Mouse (Mus musculus) layer of hippocampus, adult 6 months (tissue): Measurements from ENCODE around the gene Dnah1. TPM values are rescaled to one million over a fixed set of nuclear protein-coding genes. Genes with fewer than 3 reads are reported as not detected.

Source experiments
- long read RNA-seq, 2 experiments: library from polyadenylated mRNA; unstranded; transcript quantifications; one replicate each; pipeline ENCODE4 v2.0.0; 2019 to 2020
- polyA plus RNA-seq: library from polyadenylated mRNA; unstranded; fragments of <200 nt; fragmentation: Nextera tagmentation; gene quantifications from 2 replicates; pipeline ENCODE4 v1.2.3, GENCODE M21; 2021

The Dnah1 gene
- 3.5 and 4.3 TPM in 2 replicates for polyA plus RNA-seq
- long read RNA-seq, experiment 1, partial matches to known transcripts, result 3 of 5 reads
- long read RNA-seq, experiment 1, other reads (novel, unspliced or antisense), result 2 of 5 reads
- long read RNA-seq, experiment 2, partial matches to known transcripts, result 4 of 7 reads
- long read RNA-seq, experiment 2, other reads (novel, unspliced or antisense), result 3 of 7 reads

DNA sequence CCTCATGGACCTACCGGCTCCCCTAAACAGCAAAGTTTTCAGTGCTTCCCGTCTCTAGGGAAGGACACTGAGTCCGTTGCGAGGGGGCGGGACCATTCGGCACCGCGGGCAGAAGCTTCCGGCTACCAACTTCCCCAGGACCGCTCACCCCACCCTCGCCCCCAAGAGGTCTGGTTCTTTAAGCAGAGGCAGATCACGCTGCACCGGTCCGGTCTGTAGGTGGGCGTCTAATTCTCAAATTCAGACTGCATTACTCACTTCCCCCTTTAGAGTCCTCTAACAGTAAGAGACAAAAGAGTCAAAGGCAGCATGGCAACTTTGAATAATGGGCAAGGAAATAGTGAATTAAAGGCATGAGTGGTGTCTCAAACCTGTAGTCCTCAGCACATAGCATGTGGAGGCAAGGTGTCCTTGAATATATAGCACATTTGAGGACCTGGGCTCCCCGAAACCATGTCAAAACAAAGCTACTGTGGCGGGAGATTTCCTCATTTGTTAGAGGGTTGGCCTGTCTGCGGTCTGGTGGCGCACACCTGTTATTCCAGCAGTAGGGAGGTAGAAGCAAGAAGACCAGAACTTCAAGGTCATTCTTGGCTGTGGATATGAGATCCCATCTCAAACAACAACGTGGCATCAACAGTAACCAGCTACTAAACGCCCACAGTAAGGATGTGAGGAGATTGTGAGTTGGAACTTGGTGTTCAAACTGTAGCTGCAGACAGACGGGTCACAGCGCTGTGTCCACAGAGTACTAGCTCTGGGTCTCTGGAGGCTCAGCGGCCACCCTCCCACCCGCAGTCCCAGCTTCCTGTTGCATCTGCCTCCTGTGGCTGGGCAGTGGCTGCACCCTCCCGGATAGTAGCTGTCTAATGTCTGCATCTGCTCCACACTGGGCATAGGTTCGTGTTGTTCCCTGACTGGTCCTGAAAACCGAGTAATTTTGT, at the start of gene Dnah1:
TSS of gene Dnah1 (minus strand) at position 48 of the 944 bp plus-strand sequence.

GRCm38 (mm10) chr14:31336369-31337155, 12.9 kb upstream of the Dnah1 start, which contains the start of gene Capn7:
Gene Capn7, plus strand, starts transcription at chr14:31336638.

GRCm38 (mm10) chr14:31251084-31251604, 72.6 kb downstream of the Dnah1 start, which contains the start of the genes Phf7 and Bap1:
Gene Phf7, minus strand, starts transcription at chr14:31251317.
Gene Bap1, plus strand, starts transcription at chr14:31251450.

GRCm38 (mm10) chr14:31217666-31218065, 106.0 kb downstream of the Dnah1 start, which contains the start of gene Sema3g:
Gene Sema3g, plus strand, starts transcription at chr14:31217860.

DNA sequence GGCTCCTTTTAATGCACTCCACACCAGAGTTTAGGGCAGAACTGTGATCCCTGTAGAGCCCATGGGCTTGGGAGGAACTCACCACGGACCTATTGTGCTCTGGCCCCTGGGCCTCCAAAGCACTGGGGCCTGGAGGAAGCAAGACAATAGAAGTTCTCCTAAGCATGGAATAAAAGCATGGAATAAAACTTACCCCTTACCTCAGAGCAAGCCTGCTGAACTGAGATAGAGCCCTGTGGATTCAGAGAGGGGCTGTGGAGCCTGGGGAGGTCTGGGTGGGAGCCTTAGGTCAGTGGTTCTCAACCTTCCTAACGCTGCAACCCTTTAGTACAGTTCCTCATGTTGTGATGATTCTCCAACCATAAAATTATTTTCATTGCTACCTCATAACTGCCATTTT, 106.8 kb downstream of the Dnah1 start, which contains the start of gene Nisch:
TSS of gene Nisch (minus strand) at position 101 of the 400 bp plus-strand sequence.

Other genes starting within 250 kb of the Dnah1 start
- 136 and 163 TPM in 2 replicates for gene Smim4, start 194.9 kb downstream of the Dnah1 start, polyA plus RNA-seq
- 23.3 and 23.4 TPM in 2 replicates for gene Nt5dc2, start 192.8 kb downstream of the Dnah1 start, polyA plus RNA-seq
- 6.7 and 8.1 TPM in 2 replicates for gene Stab1, start 155.3 kb downstream of the Dnah1 start, polyA plus RNA-seq
- 2.8 and 5.2 TPM in 2 replicates for gene Tnnc1, start 115.6 kb downstream of the Dnah1 start, polyA plus RNA-seq
- 170 and 174 TPM in 2 replicates for gene Nisch, start 107.0 kb downstream of the Dnah1 start, polyA plus RNA-seq
- gene Sema3g, start 106.0 kb downstream of the Dnah1 start, polyA plus RNA-seq, result 0.06 and 0.13 TPM in 2 replicates
- gene Phf7, start 72.6 kb downstream of the Dnah1 start, polyA plus RNA-seq, result 3.5 and 4.3 TPM in 2 replicates
- gene Bap1, start 72.4 kb downstream of the Dnah1 start, polyA plus RNA-seq, result 66.7 and 67.4 TPM in 2 replicates
- gene Capn7, start 12.7 kb upstream of the Dnah1 start, polyA plus RNA-seq, result 13.8 and 15.4 TPM in 2 replicates
- 33.9 and 42.8 TPM in 2 replicates for gene Sh3bp5, start 112.2 kb upstream of the Dnah1 start, polyA plus RNA-seq
- 3.3 and 3.7 TPM in 2 replicates for gene Eaf1, start 170.5 kb upstream of the Dnah1 start, polyA plus RNA-seq
- 11.0 and 13.7 TPM in 2 replicates for gene Mettl6, start 171.1 kb upstream of the Dnah1 start, polyA plus RNA-seq